Mouse (Mus musculus): Measurements from ENCODE around the gene Ruvbl1.

Ruvbl1 gene

DNA sequence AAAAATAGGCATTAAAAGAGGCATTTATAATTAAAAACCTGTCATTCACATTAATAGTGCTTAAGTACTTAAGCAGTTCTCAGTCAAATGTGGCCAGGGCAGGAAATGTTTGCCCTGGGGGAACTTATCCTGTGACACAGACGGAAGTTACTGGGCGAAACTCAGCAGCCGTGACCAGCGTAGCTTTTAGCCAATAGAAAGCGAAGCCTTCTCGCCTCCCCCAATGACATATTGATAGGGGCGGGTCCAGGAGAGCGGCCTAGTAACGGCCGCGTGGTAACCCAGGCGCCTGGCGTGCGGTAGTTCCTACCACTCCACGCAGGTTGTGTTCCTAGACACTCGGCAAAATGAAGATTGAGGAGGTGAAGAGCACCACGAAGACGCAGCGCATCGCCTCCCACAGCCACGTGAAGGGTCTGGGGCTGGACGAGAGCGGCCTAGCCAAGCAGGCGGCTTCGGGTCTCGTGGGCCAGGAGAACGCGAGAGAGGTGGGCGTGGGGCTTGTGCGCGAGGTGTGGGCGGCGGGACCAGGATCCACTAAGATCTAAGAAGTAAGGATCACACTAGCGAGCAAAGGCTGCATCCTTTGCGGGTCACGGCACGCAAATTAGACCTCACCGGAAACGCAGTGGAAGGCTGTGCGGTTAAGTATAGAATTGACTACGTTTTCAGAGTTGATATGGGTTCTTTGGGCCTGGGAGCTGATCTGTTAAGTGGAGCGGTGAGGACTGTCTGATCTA lies at the start of gene Ruvbl1:
TSS of gene Ruvbl1 (plus strand) at position 229 of the 740 bp plus-strand sequence.
- DNase-seq (ENCODE audit: extremely low spot score), result peak; percentile 88

DNA sequence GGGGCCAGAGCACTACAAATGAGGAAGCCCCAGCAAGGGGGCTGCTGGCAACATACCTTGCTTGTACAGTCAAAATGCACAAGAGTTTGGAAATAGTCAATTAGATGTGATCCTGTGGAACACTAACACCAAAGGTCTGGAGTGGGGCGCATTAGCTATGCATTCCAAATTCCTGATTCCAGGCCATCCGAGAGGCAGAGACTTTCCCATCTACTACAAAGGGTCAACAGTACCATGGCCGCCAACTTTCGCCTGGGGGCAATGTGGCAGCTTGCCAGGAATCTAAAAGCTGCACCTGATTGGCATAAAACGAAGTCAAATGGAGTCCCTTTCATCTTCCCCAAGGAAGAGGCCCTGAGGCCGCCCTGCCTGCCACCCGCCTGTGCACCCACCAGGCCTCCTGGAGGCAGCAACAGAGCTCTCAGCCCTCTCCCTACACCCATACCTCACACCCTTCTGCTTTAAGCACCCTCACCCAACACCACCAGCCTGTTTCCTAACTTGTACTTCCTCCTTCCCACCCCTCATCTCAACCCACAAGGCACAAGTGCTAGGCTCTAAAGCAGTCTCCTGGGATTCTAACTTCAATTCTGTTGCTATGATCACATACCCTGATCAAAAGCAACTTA lies 49.0 kb upstream of the Ruvbl1 start:
- DNase-seq (ENCODE audit: extremely low spot score), result no peak

DNA sequence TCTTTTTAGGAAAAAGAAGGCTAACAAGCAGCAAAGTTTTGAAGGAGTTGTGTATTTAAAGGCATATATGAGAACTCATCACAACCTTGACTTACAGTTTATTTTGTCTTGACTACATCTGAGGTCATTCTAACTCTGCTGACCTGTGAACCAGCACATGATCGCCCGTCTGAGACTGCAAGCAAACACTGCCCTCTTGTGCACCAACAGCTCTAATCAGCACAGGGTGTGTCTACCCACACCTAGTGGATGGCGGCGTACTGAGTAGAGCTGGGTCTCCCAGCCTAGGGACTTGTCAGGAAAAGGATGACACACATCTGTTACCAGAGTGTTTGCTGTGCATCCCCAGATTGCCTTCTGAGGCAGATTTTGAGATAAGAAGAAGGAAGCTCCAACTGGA lies 34.0 kb upstream of the Ruvbl1 start:
- DNase-seq (ENCODE audit: extremely low spot score), result peak; percentile 56

DNA sequence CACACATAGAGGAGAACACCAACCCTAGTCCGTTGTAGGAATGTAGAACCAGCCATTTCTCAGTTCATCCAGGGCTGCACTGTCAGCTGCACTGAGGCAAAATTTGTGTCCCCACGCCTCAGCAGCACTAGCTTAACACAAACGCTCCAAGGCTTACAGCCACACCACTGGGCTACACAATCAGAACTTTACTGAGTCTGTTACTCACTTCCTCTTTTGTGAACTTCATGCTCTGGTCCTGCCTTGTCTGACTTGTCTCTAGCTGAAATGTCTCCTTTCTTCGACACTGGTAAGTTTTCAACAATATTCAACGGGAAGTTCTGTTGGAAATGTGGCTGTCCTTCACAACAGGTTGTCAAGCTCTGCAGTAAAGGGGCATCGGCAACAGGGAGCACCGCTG lies 29.6 kb upstream of the Ruvbl1 start:
- DNase-seq (ENCODE audit: extremely low spot score), result no peak

DNA sequence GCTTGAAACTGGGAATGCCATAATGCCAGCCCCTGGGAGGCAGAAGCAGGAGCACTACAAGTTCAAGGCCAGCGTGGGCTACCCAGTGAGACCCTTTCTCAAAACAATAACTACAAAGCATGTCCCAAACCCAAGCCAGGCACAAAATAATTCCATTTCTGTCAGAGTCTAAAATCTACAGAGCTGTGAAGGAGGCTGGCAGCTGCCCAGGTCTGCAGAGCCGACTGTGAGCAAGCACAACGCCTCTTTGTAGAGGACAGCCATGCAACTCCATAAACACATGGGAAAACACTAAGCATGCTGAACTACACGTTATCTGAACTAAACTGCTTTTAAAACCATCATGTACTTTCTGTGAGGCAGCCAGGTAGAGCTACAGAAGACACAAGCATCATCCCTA lies 26.2 kb upstream of the Ruvbl1 start:
- no peak for DNase-seq (ENCODE audit: extremely low spot score)

DNA sequence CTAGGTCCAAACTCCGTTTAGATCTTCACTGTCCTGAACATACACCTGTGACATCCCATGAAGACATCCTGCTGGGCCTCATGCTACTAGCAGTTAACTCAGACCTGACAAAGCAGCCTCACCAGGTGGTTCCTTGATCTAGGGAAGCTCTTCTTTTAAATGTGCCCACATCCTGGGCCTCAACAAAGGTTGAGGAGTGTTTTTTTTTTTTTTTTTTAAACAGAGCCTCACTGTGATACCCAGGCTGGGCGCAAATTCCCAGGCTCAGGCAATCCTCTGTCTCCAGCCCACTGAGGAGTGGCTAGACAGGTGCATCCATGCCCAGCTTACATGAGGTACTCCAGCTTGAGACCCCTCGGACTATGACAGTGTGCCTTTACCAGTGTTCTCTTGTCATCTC lies 22.7 kb upstream of the Ruvbl1 start:
- DNase-seq (ENCODE audit: extremely low spot score), result no peak

DNA sequence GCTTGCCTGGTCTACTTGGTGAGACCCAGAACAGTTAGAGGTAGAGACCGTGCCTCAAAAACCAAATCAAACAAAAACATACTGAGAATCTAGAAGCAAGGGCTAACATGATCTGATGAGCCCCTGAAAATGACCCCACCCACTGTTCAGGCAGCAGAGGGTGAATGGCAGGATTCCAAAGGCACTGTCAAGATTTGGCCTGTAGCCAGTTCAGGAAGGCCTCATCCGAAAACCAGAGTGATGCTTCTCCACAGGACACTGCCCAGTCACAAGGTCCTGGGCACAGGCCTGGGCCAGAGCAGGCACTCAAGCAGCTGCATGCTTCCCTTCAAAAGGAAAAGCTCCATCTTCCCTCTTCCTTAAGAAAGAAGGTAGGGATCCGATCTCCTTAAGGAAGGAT lies 21.8 kb upstream of the Ruvbl1 start:
- DNase-seq (ENCODE audit: extremely low spot score), result no peak

DNA sequence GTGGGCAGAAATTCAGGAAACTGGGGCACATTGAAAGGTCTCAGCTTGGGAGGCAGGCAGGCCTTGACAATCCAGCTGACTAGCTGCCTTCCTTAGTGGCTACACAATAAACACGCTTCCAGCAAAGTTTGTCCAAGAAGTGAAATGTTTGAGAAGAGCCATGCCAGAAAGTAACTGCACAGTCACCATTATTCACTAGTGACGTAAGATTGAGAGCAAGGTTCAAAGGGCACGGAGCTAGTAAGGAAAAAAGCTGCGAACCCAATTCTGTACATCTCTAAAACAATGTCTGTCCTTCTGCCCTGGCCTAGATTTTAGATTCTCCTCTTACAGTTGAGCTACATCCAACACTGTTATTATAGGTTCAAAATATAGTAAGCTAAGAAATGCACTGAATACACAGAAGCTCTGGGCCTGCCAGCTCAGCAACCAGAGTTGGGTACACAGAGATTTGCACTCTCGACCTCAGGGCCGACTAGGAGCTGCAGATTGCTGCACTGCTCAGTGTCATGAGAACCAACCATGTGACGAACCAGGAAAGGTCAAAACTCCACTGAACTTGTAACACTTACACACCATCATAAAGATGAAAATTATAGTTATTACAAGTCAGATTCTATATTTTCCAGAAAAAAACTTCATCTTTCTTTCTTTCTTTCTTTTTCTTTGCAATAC lies 21.0 kb upstream of the Ruvbl1 start:
- no peak for DNase-seq (ENCODE audit: extremely low spot score)

DNA sequence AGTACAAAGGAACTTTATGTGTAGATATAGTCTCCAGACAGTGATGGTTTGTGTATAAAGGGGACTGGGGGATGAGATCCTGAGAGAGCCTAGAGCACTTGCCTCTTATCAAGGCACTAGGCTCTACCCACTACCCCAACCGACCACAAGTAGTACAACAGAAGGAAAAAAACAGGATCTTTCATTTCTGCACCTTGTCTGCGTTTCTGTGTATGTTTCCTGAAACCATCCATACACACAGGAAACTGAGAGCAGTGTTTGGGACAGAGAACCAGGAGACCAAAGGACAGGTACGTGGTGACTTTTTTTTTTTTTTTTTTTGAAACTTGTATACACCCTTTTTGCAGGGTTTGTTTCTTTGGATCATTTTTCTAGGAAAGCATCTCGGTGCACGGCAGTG lies 19.5 kb upstream of the Ruvbl1 start:
- no peak for DNase-seq (ENCODE audit: extremely low spot score)

DNA sequence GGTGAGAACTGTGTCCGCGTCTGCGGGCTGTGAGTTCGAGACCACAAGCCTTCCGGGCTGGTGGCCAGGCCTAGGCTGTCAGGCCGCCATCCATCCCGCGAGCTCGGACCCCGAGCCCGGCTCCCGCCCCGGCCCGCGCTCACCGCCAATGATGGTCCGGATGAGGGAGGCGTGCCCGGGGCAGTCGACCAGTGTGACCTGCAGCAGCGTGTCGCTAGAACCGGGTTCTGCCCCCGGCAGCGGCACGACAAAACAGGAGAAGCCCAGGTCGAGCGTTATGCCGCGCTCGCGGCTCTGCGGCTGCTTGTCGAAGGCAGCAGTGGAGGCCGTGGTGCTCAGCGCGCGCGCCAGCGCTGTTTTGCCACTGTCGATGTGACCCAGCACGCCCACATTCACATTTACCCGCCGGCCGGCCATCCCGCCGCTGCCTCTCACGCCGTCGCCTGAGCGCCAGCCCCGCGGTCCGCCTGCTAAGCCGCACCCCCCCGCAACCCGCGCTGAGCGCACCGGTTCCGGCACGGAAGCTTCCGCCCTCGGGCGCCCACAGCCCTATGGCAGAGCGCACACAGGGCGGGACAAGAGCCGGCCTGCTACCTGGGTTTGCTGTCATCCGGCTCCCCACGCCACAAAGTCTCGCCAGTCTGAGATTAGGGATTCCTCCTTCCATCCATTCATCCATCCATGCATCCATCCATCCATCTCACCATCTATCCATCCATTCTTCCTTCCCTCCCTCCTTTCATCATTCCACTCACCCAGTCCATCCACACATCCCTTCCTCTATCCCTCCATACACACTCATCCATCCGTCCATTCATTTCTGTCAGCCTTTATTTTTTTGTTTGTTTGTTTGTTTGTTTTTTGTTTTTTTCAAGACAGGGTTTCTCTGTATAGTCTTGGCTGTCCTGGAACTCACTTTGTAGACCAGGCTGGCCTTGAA lies 18.9 kb upstream of the Ruvbl1 start, which contains the start of gene Eefsec:
TSS of gene Eefsec (minus strand) at position 477 of the 940 bp plus-strand sequence.
- peak; percentile 89 for DNase-seq (ENCODE audit: extremely low spot score)

DNA sequence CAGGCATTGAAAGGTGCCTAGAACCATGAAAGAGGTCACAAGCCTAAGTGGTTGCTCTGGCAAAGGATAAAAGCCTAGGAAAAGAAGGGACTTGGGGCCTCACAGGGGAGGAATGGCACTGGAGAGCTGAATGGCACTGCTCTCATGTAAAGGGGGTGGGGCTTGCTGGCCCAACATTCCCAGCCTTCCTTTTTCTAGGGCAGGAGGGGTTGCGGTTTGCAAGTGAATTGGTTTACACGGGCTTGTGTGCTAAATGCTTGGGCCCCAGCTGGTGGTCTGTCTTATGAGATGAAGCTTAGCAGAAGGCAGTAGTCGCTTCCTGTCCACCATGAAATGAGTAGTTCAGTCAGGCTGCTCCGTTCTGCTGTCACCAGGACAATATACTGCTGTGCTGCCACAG lies 17.8 kb upstream of the Ruvbl1 start:
- DNase-seq (ENCODE audit: extremely low spot score), result no peak

DNA sequence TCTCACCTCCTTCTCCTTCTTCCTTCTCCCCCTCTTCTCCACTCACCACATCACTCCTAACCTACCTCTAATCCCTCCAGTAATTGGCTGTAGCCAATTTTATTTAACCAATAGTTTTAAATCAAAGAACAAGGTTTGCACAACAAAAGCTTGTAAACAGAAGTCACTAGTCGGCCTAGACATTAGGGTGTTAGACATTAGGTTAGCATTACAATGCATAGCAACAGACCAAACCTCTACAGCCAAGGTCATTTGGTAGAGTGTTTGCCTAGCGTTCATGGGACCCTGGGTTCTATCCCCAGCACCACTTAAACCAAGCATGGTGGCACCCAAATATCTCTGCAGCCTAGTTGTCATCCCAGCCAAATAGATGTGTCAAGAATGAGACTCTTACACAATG lies 10.7 kb upstream of the Ruvbl1 start:
- no peak for DNase-seq (ENCODE audit: extremely low spot score)

DNA sequence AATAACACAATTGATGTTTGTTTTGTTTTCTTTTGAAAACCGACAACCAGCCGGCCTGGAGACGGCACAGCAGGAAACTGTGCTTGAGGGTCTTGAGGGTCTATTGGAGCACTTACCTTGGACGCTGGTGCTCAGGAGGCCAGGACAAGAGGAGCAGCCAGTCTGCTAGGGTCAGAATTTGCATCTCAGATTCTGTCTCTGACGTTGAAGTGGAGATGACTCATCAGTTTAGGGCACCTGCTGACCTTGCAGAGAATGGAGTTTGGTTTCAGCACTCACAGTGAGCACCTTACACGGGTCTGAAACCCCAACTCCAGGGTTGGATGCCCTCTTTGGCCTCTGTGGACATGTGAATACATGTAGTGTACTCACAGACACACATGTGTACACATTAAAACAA lies 4.7 kb downstream of the Ruvbl1 start:
- DNase-seq (ENCODE audit: extremely low spot score), result no peak

DNA sequence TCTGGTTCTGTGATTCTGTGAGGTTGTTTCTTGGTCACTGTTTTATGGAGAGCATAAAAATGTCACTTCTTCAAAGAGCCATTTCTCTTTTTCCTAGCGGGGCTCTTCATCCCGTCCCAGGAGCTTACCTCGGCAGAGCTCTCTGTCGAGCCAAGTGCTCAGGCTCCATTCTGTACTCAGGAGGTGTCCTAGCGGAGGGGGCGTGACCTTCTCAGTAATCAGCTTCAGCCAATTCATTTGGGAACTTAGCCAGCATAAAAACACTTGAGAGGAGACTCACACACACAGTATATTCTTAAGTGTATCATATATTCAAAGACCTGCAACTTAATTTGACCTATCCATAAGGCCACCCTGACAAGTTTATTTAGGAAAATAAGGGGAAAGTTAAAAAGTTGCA lies 15.2 kb downstream of the Ruvbl1 start:
- no peak for DNase-seq (ENCODE audit: extremely low spot score)

DNA sequence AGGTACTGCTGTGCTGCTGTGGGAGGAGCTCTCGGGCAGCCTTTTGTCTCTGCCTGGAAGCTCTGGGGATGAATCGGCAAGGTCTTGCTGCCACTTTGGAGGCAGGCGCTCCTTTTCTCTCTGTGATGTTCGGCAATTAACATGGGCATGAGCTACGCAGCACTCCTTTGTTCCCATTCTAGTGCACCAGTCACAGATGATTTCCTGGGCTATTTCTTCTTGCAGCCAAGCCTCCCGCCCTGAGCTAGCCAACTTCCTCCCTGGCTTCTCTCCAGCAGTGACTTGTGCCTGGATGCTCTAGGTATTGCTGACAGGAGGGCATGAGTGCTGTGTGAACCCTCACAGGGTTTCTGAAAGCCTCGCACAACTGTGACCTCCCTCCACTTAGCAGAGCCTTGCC lies 17.9 kb downstream of the Ruvbl1 start:
- no peak for DNase-seq (ENCODE audit: extremely low spot score)

DNA sequence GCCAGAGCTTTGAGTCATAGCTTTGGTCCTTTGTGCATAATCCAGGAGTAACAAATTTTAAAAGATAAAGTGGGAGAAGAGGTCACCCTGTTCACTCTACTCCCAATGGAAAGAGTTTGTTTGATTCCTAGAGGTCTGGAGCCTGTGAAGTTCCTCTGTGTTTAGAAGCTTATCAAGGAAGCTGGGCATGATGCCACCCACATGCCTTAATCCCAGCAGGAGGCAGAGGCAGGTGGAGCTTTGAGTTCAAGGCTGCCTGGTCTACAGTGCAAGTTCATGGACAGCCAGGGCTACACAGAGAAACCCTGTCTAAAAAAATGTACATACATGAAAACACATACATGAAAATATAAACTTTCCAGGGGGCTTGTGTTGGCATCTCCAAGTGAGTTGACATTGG lies 18.7 kb downstream of the Ruvbl1 start:
- no peak for DNase-seq (ENCODE audit: extremely low spot score)

DNA sequence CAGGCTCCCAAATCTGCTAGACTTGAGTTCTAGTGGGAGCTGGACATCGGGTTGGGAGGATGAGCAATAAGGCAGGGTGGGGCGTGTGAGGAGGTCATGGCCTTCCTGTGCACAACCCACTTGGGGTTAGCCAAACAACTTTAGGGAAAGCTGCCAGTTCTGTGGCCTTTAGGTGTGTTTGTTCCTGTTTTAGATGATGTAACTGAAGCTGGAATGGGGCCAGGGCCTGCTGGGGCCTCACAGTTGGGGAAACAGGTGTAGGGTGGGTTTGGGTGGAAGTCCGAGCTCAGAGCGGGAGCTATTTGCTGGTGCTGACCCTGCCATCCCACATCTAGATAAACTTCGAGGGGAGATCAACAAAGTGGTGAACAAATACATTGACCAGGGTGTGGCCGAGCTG lies 20.2 kb downstream of the Ruvbl1 start:
- no peak for DNase-seq (ENCODE audit: extremely low spot score)

DNA sequence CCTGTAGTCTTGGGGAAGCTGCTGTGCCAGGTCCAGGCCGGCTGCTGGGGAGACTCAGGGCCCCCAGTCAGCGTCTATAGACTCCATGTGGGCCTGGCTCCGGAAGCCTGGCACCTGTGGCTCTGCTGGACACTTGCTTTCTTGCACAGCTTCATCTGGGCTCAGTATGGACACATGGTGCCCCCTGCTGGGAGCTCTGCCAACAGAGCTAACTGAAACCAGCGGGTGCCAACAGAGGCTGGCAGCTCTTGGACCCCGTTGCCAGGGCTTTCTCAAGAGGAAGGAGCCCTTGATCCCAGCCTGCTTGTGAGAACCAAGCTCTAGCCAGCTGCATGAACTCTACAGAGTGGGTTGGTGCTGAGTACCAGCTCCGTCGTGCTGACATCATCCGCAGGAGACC lies 21.7 kb downstream of the Ruvbl1 start:
- DNase-seq (ENCODE audit: extremely low spot score), result no peak

DNA sequence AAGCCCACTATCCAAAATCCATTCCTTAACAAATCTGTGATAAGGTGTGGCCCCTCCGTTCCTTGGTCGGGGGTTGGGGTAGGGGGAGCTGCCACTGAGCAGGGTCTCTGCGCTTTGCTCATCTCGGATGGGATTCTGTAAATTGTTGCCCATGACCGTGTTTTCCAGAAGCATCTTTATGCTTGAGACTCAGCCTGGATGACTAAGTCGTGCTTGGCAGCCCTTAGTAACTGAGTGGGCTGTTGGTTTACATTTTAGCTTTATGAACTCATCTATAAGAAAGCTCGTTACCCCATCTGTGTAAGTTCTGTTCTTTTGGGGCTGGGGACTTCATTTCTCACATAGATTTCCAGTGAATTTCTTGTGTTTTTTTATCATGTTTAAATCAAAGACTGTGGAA lies 23.8 kb downstream of the Ruvbl1 start:
- no peak for DNase-seq (ENCODE audit: extremely low spot score)

DNA sequence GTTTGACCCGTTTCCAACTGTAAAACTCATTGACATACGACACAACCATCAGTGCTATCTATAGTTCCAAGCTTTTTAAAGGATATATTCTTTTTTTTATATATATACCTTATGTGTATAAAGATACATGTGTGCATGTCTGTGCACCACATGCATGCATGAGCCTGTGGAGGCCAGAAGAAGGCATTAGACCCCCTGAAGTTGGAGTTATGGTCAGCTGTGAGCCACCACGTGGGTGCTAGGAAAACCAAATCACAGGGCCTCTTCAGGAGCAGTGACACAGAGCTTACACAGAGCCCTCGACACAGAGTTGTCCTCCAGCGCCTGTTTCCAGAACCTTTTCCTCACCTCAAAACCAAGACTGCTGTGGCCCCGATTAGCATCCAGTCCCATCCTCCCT lies 24.6 kb downstream of the Ruvbl1 start:
- no peak for DNase-seq (ENCODE audit: extremely low spot score)

DNA sequence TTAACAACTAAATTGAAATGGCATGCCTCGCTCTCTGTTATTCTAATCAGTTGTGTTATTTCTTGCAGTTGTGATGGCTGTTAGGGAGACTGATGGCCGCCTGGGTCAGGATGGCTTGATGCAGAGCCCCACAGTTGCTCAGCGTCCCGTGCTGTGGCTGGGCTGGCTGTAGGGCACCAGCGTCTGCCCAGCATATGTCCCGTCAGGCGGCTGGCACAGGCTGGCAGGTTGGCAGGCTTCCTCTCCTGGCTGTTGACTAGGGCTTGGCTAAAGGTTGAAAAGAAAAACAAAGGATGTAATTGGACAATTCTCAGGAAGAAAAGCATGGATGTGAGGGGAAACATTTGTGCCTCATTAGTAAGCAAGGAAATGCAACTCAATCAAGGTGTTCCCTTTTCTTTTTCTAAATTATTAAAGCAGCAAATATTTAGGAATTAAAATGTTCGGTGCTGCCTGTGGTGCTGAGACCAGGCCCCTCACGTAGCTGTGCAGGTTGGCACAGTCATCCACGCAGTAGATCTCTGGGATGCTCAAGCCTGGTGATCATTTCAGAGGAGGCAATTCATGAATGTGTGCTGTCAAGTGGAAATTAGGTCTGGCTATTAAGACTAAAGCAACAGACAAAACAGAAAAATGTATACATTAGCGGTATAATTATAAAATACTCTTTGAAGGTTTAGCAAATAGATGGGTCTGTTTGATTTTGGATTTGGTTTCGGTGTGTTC lies 25.6 kb downstream of the Ruvbl1 start:
- DNase-seq (ENCODE audit: extremely low spot score), result no peak

Measured in embryo, embryonic 9.5 days (tissue).